8 mouse cellular contexts compared by ENCODE assay signal in the genomic region with DNA sequence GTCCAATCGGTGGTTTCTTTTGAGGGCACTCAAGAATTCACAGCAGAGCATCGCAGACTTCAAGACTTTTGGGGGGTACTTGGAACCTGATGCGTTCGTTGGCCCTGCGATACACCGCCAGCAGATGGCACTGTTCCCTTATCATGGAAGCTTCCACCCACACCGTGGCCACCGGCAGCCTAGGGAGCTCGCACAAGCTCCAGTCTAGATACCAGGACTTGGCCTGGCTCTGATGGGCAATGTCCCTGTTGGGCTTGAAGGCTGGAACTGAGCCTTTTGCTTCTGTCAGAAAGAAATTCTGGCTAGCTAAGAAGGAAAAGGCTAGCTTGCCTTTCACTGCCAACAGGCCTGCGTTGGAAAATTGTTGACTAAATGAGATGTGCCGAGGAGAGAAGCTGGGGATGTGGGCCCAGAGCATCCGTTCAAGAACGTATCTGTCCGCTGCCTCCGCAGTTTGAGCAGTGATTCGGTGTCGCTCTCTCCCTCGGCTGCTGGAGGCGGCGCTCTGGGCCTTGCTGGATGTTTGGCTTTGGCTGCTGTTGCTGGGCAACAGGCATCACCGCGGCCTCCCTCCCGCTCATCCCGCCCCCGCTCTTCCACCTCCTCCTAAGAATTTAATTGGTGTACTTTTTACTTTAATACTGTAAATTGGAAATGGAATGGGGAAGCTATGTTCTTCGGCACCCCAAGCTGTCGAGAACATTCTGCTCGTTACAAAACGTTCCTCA. TPM values are rescaled to one million over a fixed set of nuclear protein-coding genes. Genes with fewer than 3 reads are reported as not detected.
DNase-seq lines count a peak whose midpoint lies in the region; ATAC-seq and TF ChIP-seq lines count a peak whose summit lies in the region.

A gene (minus strand): TSS at position 512 of the 728 bp plus-strand sequence.

- peak; percentile 91 for TF ChIP-seq CTCF in cortical plate, adult 2 months (IDR thresholded peaks at IDR 0.05; ENCODE audit: extremely low read depth, insufficient read depth, low read length)

- peak within 1 kb of the TSS; percentile 3; the same call in 1 of the 2 replicates for H3K4me3 ChIP-seq in cortical plate, adult 2 months (ENCODE audit: insufficient read depth, low read length)

- TF ChIP-seq POLR2A in cortical plate, adult 2 months (IDR thresholded peaks at IDR 0.05; ENCODE audit: extremely low read depth, insufficient read depth, low read length), result peak; percentile 70; the same call in 1 of the 2 replicates

- H3K4me1 ChIP-seq in cortical plate, adult 2 months (ENCODE audit: control insufficient read depth, insufficient read depth, low read length), result peaks cover 8% of the 10 kb centered on the region

- ATAC-seq in megakaryocyte progenitor cell, adult 5-6 weeks (replicated peaks; ENCODE audit: poor library complexity), result peak; percentile 96

- peak within 1 kb of the TSS; percentile 92 for H3K27ac ChIP-seq in cortical plate, adult 2 months (ENCODE audit: insufficient read depth, low read length)

- peak; percentile 89 for DNase-seq in adipocyte (ENCODE audit: low spot score)
- DNase-seq in gastrocnemius, postnatal 10 days, result peak; percentile 93
- peak; percentile 91 for DNase-seq in induced T-regulatory cell, adult 2 months (ENCODE audit: low read depth)
- peak; percentile 83 to 96 for DNase-seq in left cerebral cortex, adult 9 months (ENCODE audit: low spot score in 2 of 2)
- peak; percentile 94 to 96 for DNase-seq in right cerebral cortex, postnatal 10 days (ENCODE audit: low spot score in 2 of 2)
- DNase-seq in urinary bladder, postnatal 14 days (ENCODE audit: low spot score), result peak; percentile 91

RNA-seq across cellular contexts. Expression of the gene that starts here (rescaled TPM):
- polyA plus RNA-seq in cortical plate, adult 2 months (2012; rRNA removed), result not detected in 2 replicates
- not detected for total RNA-seq in gastrocnemius, postnatal 10 days (2021)
- not detected in 2 replicates for total RNA-seq in megakaryocyte progenitor cell, adult 5-6 weeks (2015)
- total RNA-seq in megakaryocyte progenitor cell, adult 5-6 weeks (2017), result not detected in 2 replicates

Comparison
In these comparisons a context has a peak if more than half of its experiments do, and no peak if none do; other contexts are left out.
1. Peak in every context shown above with its lines: DNase-seq, ATAC-seq, H3K4me3 ChIP-seq and H3K27ac ChIP-seq.
2. Peak in DNase-seq in gastrocnemius, postnatal 10 days; RNA of the gene not detected or under 1 TPM.
3. Peak in ATAC-seq in megakaryocyte progenitor cell, adult 5-6 weeks; RNA of the gene not detected or under 1 TPM.